Mouse (Mus musculus): ENCODE results near the gene 2410004P03Rik.

The 2410004P03Rik gene

GRCm38 (mm10) chr12:17035128-17035527, 23.6 kb upstream of the 2410004P03Rik start:
- no peak for TF ChIP-seq GATA4 (IDR thresholded peaks at IDR 0.05; ENCODE audit: insufficient replicate concordance, low read length)

GRCm38 (mm10) chr12:17034671-17035070, 23.1 kb upstream of the 2410004P03Rik start:
- no peak for TF ChIP-seq GATA4 (IDR thresholded peaks at IDR 0.05; ENCODE audit: insufficient replicate concordance, low read length)

- no peak for TF ChIP-seq GATA4 (IDR thresholded peaks at IDR 0.05; ENCODE audit: insufficient replicate concordance, low read length)
These were observed 21.9 kb upstream of the 2410004P03Rik start for GRCm38 (mm10) chr12:17033464-17033841.

- no peak for TF ChIP-seq GATA4 (IDR thresholded peaks at IDR 0.05; ENCODE audit: insufficient replicate concordance, low read length)
These were observed 21.4 kb upstream of the 2410004P03Rik start for GRCm38 (mm10) chr12:17032694-17033463.

GRCm38 (mm10) chr12:17024554-17025110, 13.1 kb upstream of the 2410004P03Rik start:
- TF ChIP-seq GATA4 (IDR thresholded peaks at IDR 0.05; ENCODE audit: insufficient replicate concordance, low read length): no peak

GRCm38 (mm10) chr12:17022145-17022544, 10.6 kb upstream of the 2410004P03Rik start:
- no peak for TF ChIP-seq GATA4 (IDR thresholded peaks at IDR 0.05; ENCODE audit: insufficient replicate concordance, low read length)

- TF ChIP-seq GATA4 (IDR thresholded peaks at IDR 0.05; ENCODE audit: insufficient replicate concordance, low read length): no peak
These were observed 6.9 kb upstream of the 2410004P03Rik start for GRCm38 (mm10) chr12:17018468-17018867.

- no peak for TF ChIP-seq GATA4 (IDR thresholded peaks at IDR 0.05; ENCODE audit: insufficient replicate concordance, low read length)
These were observed 4.2 kb upstream of the 2410004P03Rik start for GRCm38 (mm10) chr12:17015711-17016110.

- no peak for TF ChIP-seq GATA4 (IDR thresholded peaks at IDR 0.05; ENCODE audit: insufficient replicate concordance, low read length)
These were observed 756 bp upstream of the 2410004P03Rik start for GRCm38 (mm10) chr12:17012067-17012899.

GRCm38 (mm10) chr12:17009466-17009865, 2.1 kb downstream of the 2410004P03Rik start:
- TF ChIP-seq GATA4 (IDR thresholded peaks at IDR 0.05; ENCODE audit: insufficient replicate concordance, low read length): no peak

- no peak for TF ChIP-seq GATA4 (IDR thresholded peaks at IDR 0.05; ENCODE audit: insufficient replicate concordance, low read length)
These were observed 10.3 kb downstream of the 2410004P03Rik start for GRCm38 (mm10) chr12:17001211-17001610.

GRCm38 (mm10) chr12:17000628-17001027, 10.9 kb downstream of the 2410004P03Rik start:
- no peak for TF ChIP-seq GATA4 (IDR thresholded peaks at IDR 0.05; ENCODE audit: insufficient replicate concordance, low read length)

- no peak for TF ChIP-seq GATA4 (IDR thresholded peaks at IDR 0.05; ENCODE audit: insufficient replicate concordance, low read length)
These were observed 11.6 kb downstream of the 2410004P03Rik start, which contains the start of gene Pqlc3 for GRCm38 (mm10) chr12:16999739-17000497. TSS of gene Pqlc3 (minus strand) at chr12:17000408.

GRCm38 (mm10) chr12:16999146-16999545, 12.4 kb downstream of the 2410004P03Rik start:
- no peak for TF ChIP-seq GATA4 (IDR thresholded peaks at IDR 0.05; ENCODE audit: insufficient replicate concordance, low read length)

- TF ChIP-seq GATA4 (IDR thresholded peaks at IDR 0.05; ENCODE audit: insufficient replicate concordance, low read length): no peak
These were observed 14.6 kb downstream of the 2410004P03Rik start for GRCm38 (mm10) chr12:16996886-16997462.

All from liver, adult (tissue).